Mouse (Mus musculus) cerebellum, adult 18-20 months (tissue): ENCODE data around the gene Dixdc1.
"Not testable (repeated sequence)": the region's sequence is repeated elsewhere in the genome, so short reads cannot be mapped to it uniquely, and the experiment has no call there.

Source experiments
- DNase-seq, 2 experiments: peaks; one replicate each; pipeline ENCODE4 v3.0.0; 2021

Dixdc1 gene

GRCm38 (mm10) chr9:50646826-50647370 is 92.4 kb downstream of the Dixdc1 start:
- DNase-seq: no peak

GRCm38 (mm10) chr9:50634270-50634669 is 105.0 kb downstream of the Dixdc1 start:
- no peak for DNase-seq

GRCm38 (mm10) chr9:50633059-50633458 is 106.3 kb downstream of the Dixdc1 start:
- no peak for DNase-seq

GRCm38 (mm10) chr9:50632016-50632688 is 107.2 kb downstream of the Dixdc1 start:
- no peak for DNase-seq

DNA sequence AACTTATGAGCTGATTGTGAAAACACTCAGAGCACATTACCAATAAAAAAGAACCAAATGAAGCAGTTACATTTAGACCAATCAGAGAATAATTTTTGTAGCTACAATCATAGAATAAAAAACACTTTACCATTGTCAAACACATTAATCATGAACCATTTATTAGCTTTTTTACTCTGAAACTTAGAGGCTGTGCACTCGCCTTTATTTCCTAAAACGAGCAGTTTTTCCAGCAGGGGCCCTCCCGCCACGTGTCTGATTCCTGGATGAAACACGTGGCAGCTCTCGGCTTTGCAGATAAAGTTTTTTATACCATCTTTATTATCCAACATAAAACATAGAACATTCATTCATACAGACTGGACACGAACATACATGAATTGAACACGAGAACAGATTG is 108.4 kb downstream of the Dixdc1 start:
- DNase-seq: not testable (repeated sequence)

DNA sequence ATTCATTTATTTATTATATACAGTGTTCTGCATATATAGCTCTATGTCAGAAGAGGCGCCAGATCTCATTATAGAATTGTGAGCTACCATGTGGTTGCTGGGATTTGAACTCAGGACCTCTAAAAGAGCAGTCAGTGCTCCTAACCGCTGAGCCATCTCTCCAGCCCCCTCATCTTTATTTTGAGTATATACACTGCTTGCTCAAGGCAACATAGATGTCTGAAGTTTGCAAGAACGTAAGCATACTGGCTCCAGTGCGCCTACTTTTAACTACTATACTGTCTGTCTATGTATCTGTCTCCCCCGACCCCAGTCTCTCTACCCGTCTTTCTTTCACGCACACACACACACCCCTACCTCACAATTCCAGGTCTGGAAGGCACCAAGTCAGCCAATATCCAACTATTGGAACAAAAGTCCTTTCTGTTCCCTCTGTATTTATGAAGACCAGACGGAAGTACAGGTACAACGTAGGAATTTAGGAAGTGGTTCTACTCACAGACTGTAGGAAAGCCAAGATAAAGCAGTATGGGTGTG is 121.5 kb downstream of the Dixdc1 start:
- DNase-seq: no peak

DNA sequence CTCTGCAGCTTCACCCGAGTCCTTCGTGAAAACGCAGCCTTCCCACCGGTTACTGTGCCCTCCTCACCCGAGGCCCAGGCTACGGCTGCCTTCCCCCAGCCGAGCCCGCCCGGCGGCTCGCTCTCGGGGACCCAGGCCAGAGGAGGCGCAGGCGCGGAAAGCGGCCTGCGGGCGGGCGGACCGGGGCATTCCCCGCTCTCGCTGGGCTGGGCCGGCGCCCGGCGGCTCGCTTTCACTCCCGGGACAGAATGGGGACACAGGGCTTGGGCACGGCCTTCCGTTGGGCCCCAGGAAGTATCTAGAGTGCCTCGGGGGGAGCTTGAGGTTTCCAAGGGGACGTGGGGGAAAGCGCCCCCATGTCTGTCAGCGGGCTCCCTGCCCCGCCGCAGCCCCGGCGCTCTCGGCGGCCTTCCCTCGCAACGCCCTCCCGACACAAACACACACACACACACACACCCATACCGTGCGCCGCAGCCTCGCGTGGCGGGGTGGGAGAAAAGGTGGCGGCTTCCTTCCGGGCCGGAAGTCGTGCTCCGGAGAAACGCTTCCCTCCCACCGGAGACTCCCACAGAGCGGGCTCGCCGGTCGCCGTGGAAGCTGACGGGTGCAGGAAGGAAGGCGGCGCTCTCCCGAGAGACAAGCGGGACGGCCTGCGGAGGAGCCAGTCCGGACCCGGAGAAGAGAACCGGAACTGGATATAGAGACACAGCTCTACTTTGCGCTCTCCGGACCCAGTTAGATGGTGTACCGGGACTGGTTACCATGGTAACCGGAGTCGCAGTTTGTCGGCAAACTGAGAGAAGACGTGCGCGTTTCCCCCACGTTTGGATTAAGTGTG is 122.3 kb downstream of the Dixdc1 start, which contains the start of the genes Pih1d2 and Nkapd1:
Gene Pih1d2, plus strand, starts transcription at position 556 of the 838 bp plus-strand sequence.
Gene Nkapd1, minus strand, starts transcription at position 699 of the 838 bp plus-strand sequence.
- DNase-seq: peak; percentile 80 to 87

DNA sequence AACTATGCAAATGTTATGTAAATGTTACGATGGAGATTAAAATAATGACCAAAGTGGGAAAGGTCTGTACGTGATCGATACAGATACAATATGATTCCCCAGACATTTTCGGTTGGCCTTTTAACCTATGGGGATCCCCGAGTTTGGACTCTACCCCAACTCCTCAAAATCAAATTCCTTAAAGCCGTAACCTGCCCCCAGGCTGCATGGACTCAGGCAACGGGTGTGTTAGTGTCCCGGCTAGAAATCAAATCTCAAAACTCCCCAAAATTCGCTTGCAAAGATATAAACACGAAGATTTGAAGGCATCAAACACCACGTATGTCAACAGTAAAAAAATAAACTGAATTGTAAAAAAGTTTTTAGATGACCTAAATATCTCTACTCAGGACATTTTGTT is 123.2 kb downstream of the Dixdc1 start:
- no peak for DNase-seq
